Mouse (Mus musculus) liver, adult 2 months (tissue): ENCODE data around the gene Ncam1. TPM values are rescaled to one million over a fixed set of nuclear protein-coding genes. Genes with fewer than 3 reads are reported as not detected.

Source experiments
- DNase-seq: peaks from one replicate; pipeline ENCODE4 v3.0.0-alpha.2; 2011; ENCODE audit warnings: low read depth, low spot score; ENCODE audit errors: extremely low read depth
- H3K27ac ChIP-seq: fragments of 200-500 bp; replicated peaks from 2 replicates; pipeline ENCODE4 v1.5.1; 2012; ENCODE audit warnings: low read depth, mild to moderate bottlenecking, control low read depth, inconsistent platforms, low read length; ENCODE audit not compliant: insufficient read depth
- H3K27me3 ChIP-seq: fragments of 200-500 bp; 2 replicates; pipeline ENCODE4 v1.6.1; 2012; ENCODE audit warnings: mild to moderate bottlenecking, moderate library complexity, low read length, inconsistent platforms; ENCODE audit not compliant: control insufficient read depth, insufficient read depth
- H3K36me3 ChIP-seq: fragments of 200-500 bp; 2 replicates; pipeline ENCODE4 v1.6.1; 2012; ENCODE audit warnings: low read length, inconsistent platforms; ENCODE audit not compliant: control insufficient read depth, insufficient read depth
- H3K4me1 ChIP-seq: fragments of 200-500 bp; 2 replicates; pipeline ENCODE4 v1.6.1; 2011; ENCODE audit warnings: low read length; ENCODE audit not compliant: control insufficient read depth, insufficient read depth
- H3K4me3 ChIP-seq: fragments of 200-500 bp; 2 replicates; pipeline ENCODE4 v1.5.1; 2011; ENCODE audit warnings: low read depth, mild to moderate bottlenecking, control low read depth, low read length, moderate library complexity; ENCODE audit not compliant: insufficient read depth
- H3K79me2 ChIP-seq: fragments of 200-500 bp; 2 replicates; pipeline ENCODE4 v1.6.1; 2012; ENCODE audit warnings: inconsistent platforms, mild to moderate bottlenecking, low read length, moderate library complexity; ENCODE audit not compliant: control insufficient read depth, insufficient read depth
- H3K9ac ChIP-seq: fragments of 200-500 bp; 2 replicates; pipeline ENCODE4 v1.6.1; 2012; ENCODE audit warnings: low read depth, mild to moderate bottlenecking, control low read depth, inconsistent platforms, low read length
- CTCF ChIP-seq: fragments of 200-500 bp; IDR thresholded peaks from 2 replicates; pipeline ENCODE4 v1.5.1; 2011; ENCODE audit warnings: low read depth, low read length, control low read depth
- POLR2A ChIP-seq: fragments of 200-500 bp; IDR thresholded peaks from 2 replicates; pipeline ENCODE4 v1.6.1; 2011; ENCODE audit warnings: low read length, control low read depth; ENCODE audit not compliant: insufficient read depth; ENCODE audit errors: extremely low read depth
- WGBS: fragments of 180-500 bp; shearing (Covaris S2); methylation state at CpG from one replicate; pipeline ENCODE4 v1.1.7; 2018; 5-methylcytosine and 5-hydroxymethylcytosine counted together
- polyA plus RNA-seq: library from polyadenylated mRNA; depleted of rRNA; stranded (reverse); fragments of >200 nt; gene quantifications from 2 replicates; pipeline ENCODE4 v1.2.3, GENCODE M21; 2012
- total RNA-seq: library from RNA; depleted of rRNA; stranded (reverse); fragments of >200 nt; gene quantifications from 2 replicates; pipeline ENCODE4 v1.2.3, GENCODE M21; 2014

The Ncam1 gene
- total and polyA plus RNA-seq, 2 experiments: 0.07 to 0.18 TPM

DNA sequence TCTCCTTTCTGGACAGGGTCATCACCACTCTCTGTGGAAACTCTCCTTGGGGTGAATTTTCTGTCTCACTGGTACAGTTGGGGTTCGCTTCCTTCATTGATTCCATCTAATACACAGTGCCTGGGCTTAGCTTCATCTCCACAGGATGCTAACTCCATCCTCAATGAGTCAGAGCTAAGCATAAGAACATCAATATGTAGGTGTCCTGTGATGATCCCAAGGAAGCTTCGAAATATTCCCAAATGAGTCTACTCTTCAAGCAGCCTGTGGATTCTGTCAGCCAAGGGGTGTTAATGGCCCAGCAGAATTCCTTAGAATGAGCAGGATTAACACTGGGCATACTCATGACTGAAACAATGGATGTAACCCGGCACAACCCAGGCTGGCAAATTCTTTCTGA is 144.3 kb downstream of the Ncam1 start:
- H3K9ac ChIP-seq: no peak overlapping the region
- H3K79me2 ChIP-seq: no peaks in the 10 kb centered on the region
- H3K27me3 ChIP-seq: no peaks in the 10 kb centered on the region
- H3K36me3 ChIP-seq: no peaks in the 10 kb centered on the region
- H3K27ac ChIP-seq: no peak overlapping the region
- no peak for TF ChIP-seq POLR2A
- no peak for TF ChIP-seq CTCF
- H3K4me3 ChIP-seq: no peak overlapping the region
- DNase-seq: no peak
- WGBS: 72% methylated on average over 3 of the region's 3 CpGs
- H3K4me1 ChIP-seq: no peaks in the 10 kb centered on the region

DNA sequence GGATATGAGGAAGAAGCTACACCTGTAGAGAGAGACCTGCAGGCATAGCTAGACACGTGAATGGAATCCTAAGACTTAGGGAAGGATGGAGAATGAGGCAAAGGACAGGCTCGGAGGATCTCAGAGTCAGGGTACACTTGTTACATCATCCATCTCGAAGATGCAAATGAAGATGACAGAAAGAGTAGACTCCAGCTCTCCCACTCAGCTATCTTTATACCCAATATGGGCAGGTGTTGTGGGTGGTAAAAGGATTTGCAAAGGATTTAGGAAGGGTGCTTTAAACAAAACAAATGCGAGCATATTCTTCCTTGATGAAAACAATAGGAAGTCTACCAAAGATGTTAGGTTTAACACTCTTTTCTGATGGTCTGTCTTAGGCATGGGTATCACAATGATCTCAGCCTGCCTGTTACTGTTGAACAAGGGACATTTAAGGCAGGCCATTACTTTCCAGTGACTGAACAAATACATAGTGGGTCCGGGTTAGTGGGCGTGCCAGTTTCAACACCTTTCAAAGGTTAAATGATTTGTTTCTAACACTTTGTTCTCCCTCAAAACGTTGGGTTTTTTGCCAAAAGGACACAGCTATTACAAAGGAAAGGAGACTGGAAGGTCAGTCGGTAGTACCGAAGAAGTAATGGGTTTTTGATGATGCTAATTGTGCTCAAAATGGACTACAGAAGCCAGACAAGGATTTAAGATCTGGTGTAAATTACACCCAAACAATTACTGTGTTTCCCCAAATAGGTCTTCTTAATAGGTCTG is 145.1 kb downstream of the Ncam1 start:
- Histone ChIP-seq H3K36me3 (no peaks in the 10 kb centered on the region), H3K27me3 (no peaks in the 10 kb centered on the region), H3K27ac (no peak overlapping the region), H3K4me3 (no peak overlapping the region), H3K9ac (no peak overlapping the region), H3K4me1 (no peaks in the 10 kb centered on the region), H3K79me2 (no peaks in the 10 kb centered on the region)
- DNase-seq: no peak
- TF ChIP-seq CTCF (no peak), POLR2A (no peak)
- 74% methylated on average over 9 of the region's 9 CpGs for WGBS

DNA sequence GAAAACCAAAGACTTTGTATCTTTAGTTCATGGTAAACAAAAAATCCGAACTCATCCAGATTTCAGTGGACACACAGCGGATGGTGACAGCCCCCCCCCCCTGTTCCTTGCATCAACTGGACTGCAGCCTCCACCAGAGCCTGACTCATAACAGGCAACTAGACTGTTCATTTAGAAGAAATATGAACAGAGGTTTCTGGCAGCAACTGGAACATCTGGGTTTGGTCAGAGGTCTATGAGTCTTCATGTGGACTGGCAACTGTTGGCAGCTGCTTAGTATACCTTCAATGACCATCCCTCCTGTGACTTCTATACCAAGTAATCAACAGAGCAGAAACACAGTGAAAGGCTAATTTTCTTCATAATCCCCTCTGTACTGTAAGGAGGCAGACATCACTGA is 154.4 kb downstream of the Ncam1 start:
- Histone ChIP-seq H3K27ac (no peak overlapping the region), H3K79me2 (no peaks in the 10 kb centered on the region), H3K4me1 (no peaks in the 10 kb centered on the region), H3K27me3 (no peaks in the 10 kb centered on the region), H3K36me3 (no peaks in the 10 kb centered on the region), H3K4me3 (no peak overlapping the region), H3K9ac (no peak overlapping the region)
- no peak for DNase-seq
- 83% methylated on average over 2 of the region's 2 CpGs for WGBS
- TF ChIP-seq POLR2A: no peak
- TF ChIP-seq CTCF: no peak

DNA sequence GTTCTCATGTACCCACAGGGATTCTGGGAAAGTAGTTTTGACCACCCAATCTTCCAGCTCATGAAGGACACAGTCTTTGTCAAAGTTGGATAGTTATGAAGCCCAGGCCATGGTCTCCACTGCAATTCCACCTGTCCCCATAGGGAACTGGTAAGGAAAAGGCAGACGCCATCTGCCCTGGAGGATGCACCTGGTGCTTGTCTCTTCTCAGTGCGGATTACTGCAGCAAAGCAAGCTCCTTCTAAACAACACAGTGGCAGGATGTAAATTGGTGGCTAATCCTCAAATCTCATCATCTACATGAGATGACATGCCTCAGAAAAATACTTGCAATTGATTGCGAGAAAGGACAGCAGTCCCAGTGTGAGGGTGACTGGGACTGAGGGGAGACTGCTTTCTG is 158.0 kb downstream of the Ncam1 start:
- DNase-seq: no peak
- Histone ChIP-seq H3K4me1 (no peaks in the 10 kb centered on the region), H3K27ac (no peak overlapping the region), H3K27me3 (no peaks in the 10 kb centered on the region), H3K4me3 (no peak overlapping the region), H3K9ac (no peak overlapping the region), H3K36me3 (no peaks in the 10 kb centered on the region), H3K79me2 (no peaks in the 10 kb centered on the region)
- TF ChIP-seq CTCF: no peak
- TF ChIP-seq POLR2A: no peak
- 87% methylated on average over 3 of the region's 3 CpGs for WGBS

DNA sequence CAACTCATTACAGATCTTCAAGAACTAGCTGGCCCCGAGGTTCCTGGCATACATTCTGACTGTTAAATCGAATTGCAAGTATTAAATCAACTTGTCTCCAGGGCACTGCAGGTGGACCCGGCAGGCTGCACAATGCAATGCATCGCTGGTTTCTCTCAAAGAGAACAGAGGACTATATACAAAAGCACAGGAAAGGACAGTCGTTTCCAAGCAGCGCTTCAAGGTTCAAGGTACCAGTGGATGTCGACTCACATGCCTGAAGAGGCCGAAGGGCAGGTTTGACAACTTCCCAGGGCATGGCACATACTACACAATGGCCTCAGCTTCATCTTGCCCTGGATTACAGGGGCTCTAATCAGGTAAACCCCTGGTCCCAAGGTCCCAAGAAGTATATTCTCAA is 158.6 kb downstream of the Ncam1 start:
- Histone ChIP-seq H3K27ac (no peak overlapping the region), H3K9ac (no peak overlapping the region), H3K27me3 (no peaks in the 10 kb centered on the region), H3K36me3 (no peaks in the 10 kb centered on the region), H3K79me2 (no peaks in the 10 kb centered on the region), H3K4me1 (no peaks in the 10 kb centered on the region), H3K4me3 (no peak overlapping the region)
- DNase-seq: no peak
- TF ChIP-seq CTCF: no peak
- no peak for TF ChIP-seq POLR2A
- 81% methylated on average over 8 of the region's 8 CpGs for WGBS

DNA sequence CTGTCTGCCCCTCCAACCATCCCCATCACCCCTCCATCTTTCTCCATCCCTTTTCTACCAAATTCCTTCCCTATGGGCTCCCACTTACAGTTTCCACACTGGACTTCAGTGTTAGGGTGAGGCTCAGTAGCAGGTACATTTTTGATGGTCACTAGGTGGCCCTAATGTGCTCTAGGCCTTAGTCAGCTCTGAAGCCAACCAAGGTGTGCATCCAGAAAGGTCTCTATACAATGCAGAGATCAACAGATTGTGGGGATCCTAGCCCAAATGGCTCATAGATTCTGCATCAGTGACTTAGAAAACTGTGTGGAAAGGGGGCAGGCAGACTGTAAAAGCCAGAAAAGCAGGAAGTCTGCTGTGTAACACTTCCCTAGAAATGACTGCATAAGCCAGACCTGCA is 160.8 kb downstream of the Ncam1 start:
- Histone ChIP-seq H3K9ac (no peak overlapping the region), H3K4me1 (no peaks in the 10 kb centered on the region), H3K79me2 (no peaks in the 10 kb centered on the region), H3K27ac (no peak overlapping the region), H3K4me3 (no peak overlapping the region), H3K36me3 (no peaks in the 10 kb centered on the region), H3K27me3 (no peaks in the 10 kb centered on the region)
- DNase-seq: no peak
- TF ChIP-seq CTCF (no peak), POLR2A (no peak)
